Mouse (Mus musculus) embryonic facial prominence, embryonic 11.5 days (tissue): ENCODE measurements at regions not wholly inside any gene's neighbourhood (a gene's known extent, or its start where the extent isn't known, plus 50 kb on each side); places are given as distances from the start of the nearest gene placed in this dataset.

Experiments
- ATAC-seq: fragments of 200-750 bp; cut with Nextera tagmentation; replicated peaks from 2 replicates; pipeline ENCODE4 v1.8.0; 2017; ENCODE audit warnings: low read depth; ENCODE audit not compliant: insufficient number of reproducible peaks, low FRiP score, low TSS enrichment
- DNase-seq: peaks from one replicate; pipeline ENCODE4 v3.0.0-alpha.2; 2015; ENCODE audit warnings: low spot score
- H3K27ac ChIP-seq: fragments of 300-500 bp; sonication (generic); replicated peaks from 2 replicates; pipeline ENCODE4 v1.5.1; 2014; ENCODE audit warnings: mild to moderate bottlenecking, low read depth, low read length, control low read depth
- H3K27me3 ChIP-seq: fragments of 300-500 bp; sonication (generic); 2 replicates; pipeline ENCODE4 v1.6.1; 2014; ENCODE audit warnings: mild to moderate bottlenecking, low read length, moderate library complexity, mixed read lengths; ENCODE audit not compliant: control insufficient read depth, insufficient read depth
- H3K36me3 ChIP-seq: fragments of 300-500 bp; sonication (generic); replicated peaks from 2 replicates; pipeline ENCODE4 v1.6.1; 2014; ENCODE audit warnings: low read depth, mild to moderate bottlenecking, low read length, moderate library complexity, mixed read lengths; ENCODE audit not compliant: control insufficient read depth, insufficient read depth
- H3K4me1 ChIP-seq: fragments of 300-500 bp; sonication (generic); 2 replicates; pipeline ENCODE4 v1.6.1; 2014; ENCODE audit warnings: low read length, mixed read lengths; ENCODE audit not compliant: control insufficient read depth, insufficient read depth
- H3K4me2 ChIP-seq: fragments of 300-500 bp; sonication (generic); 2 replicates; pipeline ENCODE4 v1.6.1; 2014; ENCODE audit warnings: low read depth, mild to moderate bottlenecking, control low read depth, low read length, moderate library complexity
- H3K4me3 ChIP-seq: fragments of 300-500 bp; sonication (generic); 2 replicates; pipeline ENCODE4 v1.5.1; 2014; ENCODE audit warnings: low read depth, low read length, control low read depth
- H3K9ac ChIP-seq: fragments of 300-500 bp; sonication (generic); replicated peaks from 2 replicates; pipeline ENCODE4 v1.6.1; 2014; ENCODE audit warnings: mild to moderate bottlenecking, control low read depth, low read length
- H3K9me3 ChIP-seq: fragments of 300-500 bp; sonication (generic); replicated peaks from 2 replicates; pipeline ENCODE4 v1.6.1; 2016; ENCODE audit warnings: mild to moderate bottlenecking, low read length, inconsistent platforms, mixed read lengths; ENCODE audit not compliant: control insufficient read depth
- WGBS: fragments of 180-500 bp; shearing (Covaris S2); extraction: QIAGEN DNeasy Blood & Tissue Kit; methylation state at CpG from one replicate; pipeline ENCODE4 v1.1.7; 2014; 5-methylcytosine and 5-hydroxymethylcytosine counted together

DNA sequence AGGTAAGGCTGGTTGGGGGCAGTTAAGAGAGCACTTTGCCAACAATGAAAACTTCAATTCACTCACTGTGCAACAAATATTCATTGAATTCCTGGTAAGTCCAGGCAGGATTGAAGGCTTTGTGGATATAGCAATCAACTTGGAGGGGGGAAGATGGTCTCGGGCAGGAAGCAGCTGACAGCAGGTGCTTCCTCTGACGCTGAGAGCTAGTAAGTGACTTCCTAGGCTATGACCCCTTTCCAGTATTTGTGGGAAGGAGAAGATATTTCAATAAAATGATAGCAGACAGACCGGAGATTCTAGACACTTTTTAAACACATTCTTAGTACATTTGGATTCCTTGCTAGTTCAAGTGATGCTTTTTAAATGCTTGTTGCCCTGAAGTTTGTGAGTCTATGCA, 195.0 kb downstream of the Dusp6 start:
- no peaks in the 10 kb centered on the region for H3K27me3 ChIP-seq
- 64% methylated on average over 3 of the region's 3 CpGs for WGBS
- H3K4me3 ChIP-seq: no peak overlapping the region
- H3K27ac ChIP-seq: no peak overlapping the region
- no peak overlapping the region for H3K9ac ChIP-seq
- ATAC-seq (no peak), DNase-seq (no peak)
- H3K36me3 ChIP-seq: no peaks in the 10 kb centered on the region
- H3K9me3 ChIP-seq: no peaks in the 10 kb centered on the region
- no peak overlapping the region for H3K4me2 ChIP-seq
- no peaks in the 10 kb centered on the region; the same call in 1 of the 2 replicates for H3K4me1 ChIP-seq

DNA sequence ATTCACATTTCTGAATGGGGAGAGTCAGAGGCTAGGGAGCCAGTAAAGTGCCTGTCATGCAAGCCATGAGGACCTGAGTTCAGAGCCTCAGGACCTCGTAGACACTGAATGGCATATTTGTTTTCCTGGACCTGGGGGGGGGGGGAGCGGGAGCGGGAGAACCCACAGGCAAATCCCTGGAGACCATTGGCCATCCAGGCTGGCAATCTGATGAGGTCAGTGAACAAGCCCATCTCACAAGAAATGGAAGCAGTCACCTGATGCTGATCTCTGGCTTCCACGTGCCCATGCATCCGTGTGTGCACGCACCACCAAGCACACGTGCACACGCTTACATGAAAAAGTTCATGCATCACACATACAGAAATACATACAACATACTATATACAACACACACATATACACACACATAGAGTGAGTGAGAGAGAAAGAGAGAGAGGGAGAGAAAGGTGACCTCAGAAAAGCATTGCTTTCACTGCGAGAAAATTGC, 196.2 kb downstream of the Dusp6 start:
- Histone ChIP-seq H3K4me1 (no peaks in the 10 kb centered on the region; the same call in 1 of the 2 replicates), H3K9me3 (no peaks in the 10 kb centered on the region), H3K27ac (no peak overlapping the region), H3K36me3 (no peaks in the 10 kb centered on the region), H3K27me3 (no peaks in the 10 kb centered on the region), H3K4me2 (no peak overlapping the region), H3K4me3 (no peak overlapping the region), H3K9ac (no peak overlapping the region)
- no peak for ATAC-seq
- WGBS: 71% methylated on average over 9 of the region's 9 CpGs
- no peak for DNase-seq

DNA sequence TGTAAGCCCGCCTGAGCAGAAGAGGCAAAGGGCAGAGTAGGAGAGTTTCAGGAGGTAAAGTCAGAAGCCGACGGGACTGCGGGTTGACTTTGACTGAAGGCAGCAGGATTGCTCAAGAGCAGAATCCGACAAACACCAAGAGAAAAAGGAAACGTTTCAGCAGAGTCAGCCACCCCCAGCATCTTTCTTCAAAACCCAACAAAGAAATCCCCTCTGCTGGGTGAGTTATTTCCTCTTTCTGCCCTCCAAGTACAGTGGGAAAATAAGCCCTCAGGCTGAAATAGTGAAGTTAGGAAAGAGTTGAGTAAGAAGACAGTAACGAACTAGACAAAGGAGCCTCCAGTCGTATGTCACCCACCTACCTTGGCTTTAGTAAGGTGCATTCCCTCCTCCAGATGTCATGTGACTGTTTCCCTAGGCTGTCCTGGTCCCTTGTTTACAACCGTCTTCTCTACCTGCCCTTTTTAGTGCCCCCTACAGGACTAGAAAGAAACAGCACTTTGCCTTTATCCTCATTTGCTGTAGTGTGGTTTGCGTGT, 196.9 kb downstream of the Dusp6 start:
- peak; percentile 51 for DNase-seq
- H3K9ac ChIP-seq: no peak overlapping the region
- no peaks in the 10 kb centered on the region for H3K36me3 ChIP-seq
- H3K4me3 ChIP-seq: no peak overlapping the region
- H3K4me2 ChIP-seq: no peak overlapping the region
- H3K27ac ChIP-seq: no peak overlapping the region
- H3K27me3 ChIP-seq: no peaks in the 10 kb centered on the region
- no peak for ATAC-seq
- no peaks in the 10 kb centered on the region for H3K9me3 ChIP-seq
- WGBS: 45% methylated on average over 10 of the region's 10 CpGs
- no peaks in the 10 kb centered on the region; the same call in 1 of the 2 replicates for H3K4me1 ChIP-seq

DNA sequence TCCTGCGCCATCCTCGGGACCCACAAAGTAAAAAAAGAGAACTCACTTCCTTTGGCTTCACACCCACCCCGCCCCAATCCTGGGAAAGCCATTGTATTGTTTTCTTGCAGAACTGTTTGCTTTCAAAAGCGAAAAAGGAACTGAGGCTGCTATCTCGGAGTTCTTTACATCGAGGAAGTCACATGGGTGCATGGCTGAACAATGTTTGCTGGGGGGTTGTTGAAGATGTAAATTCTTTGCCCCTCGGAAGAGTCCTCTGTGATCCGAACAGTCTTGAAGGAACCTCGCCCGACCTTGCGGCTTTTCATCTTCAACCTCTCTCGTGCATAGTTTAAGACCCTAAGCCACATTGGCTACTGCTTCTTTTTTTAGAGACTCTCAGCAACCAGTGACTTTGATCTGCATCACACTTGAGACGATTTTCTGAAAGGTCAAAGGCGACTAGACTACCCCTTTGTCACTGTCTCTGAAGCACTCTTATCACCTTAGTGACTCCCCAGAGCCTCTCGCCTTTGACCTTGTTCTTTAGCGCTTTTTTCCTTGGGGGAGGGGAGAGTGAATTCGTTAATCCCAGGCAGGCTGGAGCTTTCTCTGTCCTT, 197.9 kb downstream of the Dusp6 start:
- no peaks in the 10 kb centered on the region; the same call in 1 of the 2 replicates for H3K4me1 ChIP-seq
- H3K27me3 ChIP-seq: no peaks in the 10 kb centered on the region
- no peaks in the 10 kb centered on the region for H3K9me3 ChIP-seq
- peak overlapping the region; percentile 52 for H3K9ac ChIP-seq
- H3K36me3 ChIP-seq: no peaks in the 10 kb centered on the region
- 3% methylated on average over 17 of the region's 17 CpGs for WGBS
- ATAC-seq: peak; percentile 67
- H3K4me3 ChIP-seq: peak overlapping the region; percentile 16; the same call in 1 of the 2 replicates
- peak; percentile 55 for DNase-seq
- peak overlapping the region; percentile 66 for H3K4me2 ChIP-seq
- H3K27ac ChIP-seq: no peak overlapping the region

DNA sequence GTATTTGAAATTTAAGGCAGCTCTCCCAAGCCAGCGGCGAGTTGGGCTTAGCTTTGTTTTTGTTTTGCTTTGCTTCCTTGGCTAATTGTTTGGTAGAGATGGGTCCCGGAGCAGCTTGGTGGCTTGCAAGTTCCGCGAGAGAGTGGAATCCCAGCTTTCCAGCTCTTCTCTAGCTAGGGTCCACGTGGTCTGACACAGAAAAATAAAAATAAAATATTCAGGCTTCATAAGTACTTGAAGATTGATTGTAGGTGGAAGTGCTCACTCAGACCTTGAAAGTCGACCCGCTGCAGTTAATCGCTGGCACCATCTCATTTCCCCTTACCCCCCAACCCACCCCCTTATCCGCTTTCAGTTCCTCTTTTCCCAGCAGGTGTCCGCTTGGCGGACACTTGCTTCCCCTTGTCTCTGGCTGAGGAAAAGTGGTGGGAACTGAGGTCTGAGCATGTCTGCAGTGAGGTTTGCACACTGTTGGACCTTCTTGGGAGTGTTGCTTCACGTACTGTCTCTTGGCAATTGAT, 198.5 kb downstream of the Dusp6 start:
- H3K36me3 ChIP-seq: no peaks in the 10 kb centered on the region
- DNase-seq (peak; percentile 42), ATAC-seq (0 out of 2 replicates have a peak, but pooled peaks have one; percentile 31)
- H3K4me1 ChIP-seq: no peaks in the 10 kb centered on the region; the same call in 1 of the 2 replicates
- H3K4me2 ChIP-seq: peak overlapping the region; percentile 66
- H3K9me3 ChIP-seq: no peaks in the 10 kb centered on the region
- H3K27ac ChIP-seq: no peak overlapping the region
- no peaks in the 10 kb centered on the region for H3K27me3 ChIP-seq
- H3K9ac ChIP-seq: peak overlapping the region; percentile 52
- 4% methylated on average over 13 of the region's 13 CpGs for WGBS
- peak overlapping the region; percentile 16; the same call in 1 of the 2 replicates for H3K4me3 ChIP-seq

DNA sequence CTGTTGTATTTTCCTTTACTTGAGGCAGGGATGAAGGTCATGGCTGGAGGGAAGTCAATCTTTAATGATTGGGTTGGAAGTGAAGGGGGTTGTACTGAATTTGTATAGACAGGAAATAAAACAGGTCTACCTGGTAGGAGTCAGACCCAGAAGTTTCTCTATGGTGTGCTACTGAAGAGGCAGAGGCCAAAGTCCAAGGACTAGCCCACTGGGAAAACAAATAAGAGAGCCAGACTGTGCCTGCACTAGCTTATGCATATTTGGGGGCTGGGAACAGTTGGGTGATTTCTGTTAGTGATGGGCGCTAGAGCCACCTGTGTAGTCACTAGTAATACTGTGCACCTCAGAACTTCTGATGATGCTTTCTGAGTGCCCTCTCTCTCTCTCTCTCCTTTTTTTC, 203.7 kb downstream of the Dusp6 start:
- Histone ChIP-seq H3K4me1 (no peaks in the 10 kb centered on the region), H3K36me3 (no peaks in the 10 kb centered on the region), H3K27me3 (no peaks in the 10 kb centered on the region), H3K4me2 (no peak overlapping the region), H3K27ac (no peak overlapping the region), H3K9ac (no peak overlapping the region), H3K9me3 (no peaks in the 10 kb centered on the region), H3K4me3 (no peak overlapping the region)
- WGBS: 95% methylated on average over 1 of the region's 1 CpGs
- DNase-seq: no peak
- ATAC-seq: no peak

DNA sequence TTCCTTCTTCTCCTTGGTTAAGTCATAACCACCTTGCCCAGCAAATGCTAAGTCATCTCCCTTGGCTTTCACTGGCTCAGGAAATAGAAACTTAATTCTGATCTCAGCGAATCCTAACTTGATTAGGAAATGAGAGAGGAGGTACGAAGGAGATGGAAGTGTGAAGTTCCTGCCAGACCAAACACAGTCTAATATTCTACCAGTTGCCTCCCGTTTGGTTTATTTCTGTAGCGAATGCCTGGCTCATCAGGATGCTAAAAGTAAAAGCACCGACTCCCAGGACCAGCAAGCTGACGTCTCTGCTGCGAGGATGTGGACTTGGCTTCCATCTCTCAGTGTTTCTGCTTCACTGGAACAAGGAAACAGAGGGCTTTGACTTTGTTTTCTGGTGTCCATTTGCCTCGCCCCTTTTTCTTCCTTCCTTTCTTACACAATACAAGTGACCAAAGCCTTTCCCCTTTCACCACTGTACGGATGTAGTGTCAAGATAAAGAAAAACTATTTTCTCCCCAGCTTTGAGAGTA, 204.3 kb downstream of the Dusp6 start:
- Histone ChIP-seq H3K9me3 (no peaks in the 10 kb centered on the region), H3K4me3 (no peak overlapping the region), H3K27ac (no peak overlapping the region), H3K27me3 (no peaks in the 10 kb centered on the region), H3K4me2 (no peak overlapping the region), H3K9ac (no peak overlapping the region), H3K36me3 (no peaks in the 10 kb centered on the region), H3K4me1 (no peaks in the 10 kb centered on the region)
- WGBS: 69% methylated on average over 9 of the region's 9 CpGs
- no peak for ATAC-seq
- DNase-seq: no peak

DNA sequence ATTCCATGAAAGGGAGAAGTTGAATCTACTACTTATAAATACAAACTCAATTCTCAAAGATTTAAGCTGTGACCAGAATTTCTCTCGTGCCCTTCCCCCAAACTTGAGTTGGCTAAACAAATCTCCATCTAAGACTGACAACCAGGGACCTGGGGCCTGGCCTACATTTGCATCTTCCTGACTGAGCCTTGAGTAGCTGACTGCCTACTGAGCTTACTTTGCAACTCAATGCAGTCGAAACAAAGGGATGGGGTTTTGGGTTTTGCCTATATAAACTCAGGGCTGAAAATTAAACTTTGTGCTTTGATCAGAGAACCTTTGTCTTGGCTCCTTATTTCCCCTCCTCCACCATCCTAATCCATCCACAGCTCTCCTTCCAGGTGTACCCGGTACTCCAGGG, 205.9 kb downstream of the Dusp6 start:
- H3K27me3 ChIP-seq: no peaks in the 10 kb centered on the region
- no peak for DNase-seq
- no peak overlapping the region for H3K4me3 ChIP-seq
- H3K9me3 ChIP-seq: no peaks in the 10 kb centered on the region
- no peaks in the 10 kb centered on the region for H3K4me1 ChIP-seq
- no peak overlapping the region for H3K27ac ChIP-seq
- no peaks in the 10 kb centered on the region for H3K36me3 ChIP-seq
- 32% methylated on average over 3 of the region's 3 CpGs for WGBS
- no peak overlapping the region for H3K4me2 ChIP-seq
- H3K9ac ChIP-seq: no peak overlapping the region
- no peak for ATAC-seq
